Mouse (Mus musculus): ENCODE results near the gene Ier5l.

Gene Ier5l

DNA sequence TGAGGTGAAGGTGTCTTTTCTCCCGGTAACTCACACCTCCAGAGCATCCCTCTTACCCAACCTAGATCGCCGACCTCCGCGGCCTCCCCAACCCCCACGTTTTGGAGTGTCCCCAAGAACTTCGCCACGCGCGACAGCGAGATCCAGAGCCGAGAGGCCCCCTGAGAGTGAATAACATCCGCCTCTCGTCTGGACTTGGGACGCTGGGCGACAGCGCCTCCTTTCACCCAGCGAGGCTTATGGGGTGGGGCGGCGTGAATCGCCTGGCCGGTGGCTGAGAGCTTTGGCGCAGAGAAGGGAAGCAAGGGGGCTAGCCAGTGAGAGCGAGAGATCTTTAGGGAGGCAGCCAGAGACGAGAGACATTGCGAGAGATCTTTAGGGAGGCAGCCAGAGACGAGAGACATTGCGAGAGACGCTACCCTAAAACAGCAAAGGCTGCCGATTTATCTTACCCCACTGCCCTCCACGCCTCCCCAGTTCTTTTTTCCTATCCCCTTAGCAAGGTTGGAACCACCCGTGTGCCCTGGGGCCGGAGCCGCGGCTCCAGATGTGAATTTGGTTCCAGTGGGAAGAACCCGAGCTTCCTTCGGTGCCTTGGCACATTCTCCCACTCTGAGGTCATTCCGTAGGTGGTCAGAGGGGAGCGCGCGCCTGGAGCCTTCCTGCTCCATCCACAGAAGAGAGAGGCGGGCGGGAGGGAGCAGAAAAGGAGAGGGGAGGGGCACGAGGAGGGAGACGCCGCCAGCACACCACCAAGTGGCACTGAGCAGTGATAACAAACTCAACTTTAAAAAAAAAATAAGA is 3.7 kb downstream of the Ier5l start:
- DNase-seq (ENCODE audit: low read depth) = no peak

DNA sequence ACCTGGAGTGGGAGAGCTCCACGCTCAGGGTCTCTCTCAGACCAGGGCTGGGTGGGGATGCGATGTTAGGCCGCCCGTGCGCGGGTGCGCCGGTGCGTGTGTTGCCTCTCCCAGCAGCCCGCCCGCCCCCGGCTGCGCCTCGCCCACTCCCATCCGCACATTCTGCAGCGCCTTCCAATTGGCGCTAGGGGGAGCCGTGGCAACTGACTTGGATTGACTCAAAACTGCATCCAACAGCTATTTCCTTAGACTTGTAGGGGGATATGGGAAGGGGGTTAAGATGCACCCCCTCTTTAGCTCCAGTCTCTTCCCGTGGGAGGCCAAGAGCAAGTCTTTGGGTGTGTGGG is 4.2 kb downstream of the Ier5l start:
- DNase-seq (ENCODE audit: low read depth) = no peak

DNA sequence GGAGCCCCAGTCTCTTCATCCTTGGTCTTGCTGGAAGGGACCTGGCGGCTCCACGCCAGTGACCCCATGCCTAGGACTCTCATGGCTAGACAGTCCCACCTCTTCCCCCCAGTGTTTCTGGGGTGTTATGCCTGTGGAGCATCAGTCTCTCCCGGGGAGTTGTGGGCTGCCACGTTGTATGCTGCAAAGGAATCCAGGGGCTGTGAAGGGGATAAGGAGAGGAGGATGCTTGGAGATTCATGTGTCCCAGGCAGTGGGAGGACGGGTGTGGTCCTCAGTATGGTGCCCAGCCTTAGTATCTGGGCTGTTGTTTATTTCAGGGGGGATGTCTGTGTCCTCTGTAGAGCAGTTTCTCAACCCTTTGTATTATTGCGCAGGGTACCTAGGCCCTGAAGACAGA is 5.0 kb downstream of the Ier5l start:
- no peak for DNase-seq (ENCODE audit: low read depth)

DNA sequence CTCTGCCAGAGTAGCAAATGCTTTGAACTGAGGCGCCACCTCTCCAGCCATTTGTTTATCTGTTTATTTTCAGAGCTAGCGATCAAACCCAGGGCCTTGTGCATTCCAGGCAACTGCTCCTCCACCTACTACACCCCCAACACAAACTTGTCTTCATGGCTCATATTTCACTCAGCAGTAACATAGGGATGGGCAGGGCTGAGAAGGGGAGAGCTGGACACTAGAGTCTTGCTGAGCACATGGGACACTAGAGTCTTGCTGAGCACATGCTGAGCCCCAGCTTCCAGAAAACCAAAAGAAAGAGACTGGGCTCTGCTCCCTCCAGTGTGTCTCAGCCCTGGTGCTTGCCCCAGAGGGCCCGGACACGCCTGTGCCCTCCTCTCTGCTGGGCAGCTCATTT is 7.2 kb downstream of the Ier5l start:
- no peak for DNase-seq (ENCODE audit: low read depth)

DNA sequence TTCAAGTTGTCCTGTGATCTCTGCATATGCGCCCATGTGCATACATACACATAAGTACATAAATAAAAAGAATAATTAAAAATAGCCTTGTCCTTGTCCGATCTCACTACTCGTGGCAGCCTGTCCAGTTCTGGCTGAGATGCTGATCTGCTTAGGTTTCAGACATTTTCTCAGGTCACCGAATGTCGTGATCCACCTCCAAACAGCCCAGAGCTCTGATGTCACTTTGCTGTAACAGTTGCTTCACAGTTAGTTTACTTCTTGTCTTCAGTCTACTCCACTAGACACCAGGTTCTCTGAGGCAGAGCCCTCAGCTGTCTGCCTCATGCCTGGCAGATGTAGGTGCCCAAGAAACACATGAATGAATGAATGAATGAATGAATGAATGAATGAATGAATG is 9.6 kb downstream of the Ier5l start:
- DNase-seq (ENCODE audit: low read depth) = no peak

DNA sequence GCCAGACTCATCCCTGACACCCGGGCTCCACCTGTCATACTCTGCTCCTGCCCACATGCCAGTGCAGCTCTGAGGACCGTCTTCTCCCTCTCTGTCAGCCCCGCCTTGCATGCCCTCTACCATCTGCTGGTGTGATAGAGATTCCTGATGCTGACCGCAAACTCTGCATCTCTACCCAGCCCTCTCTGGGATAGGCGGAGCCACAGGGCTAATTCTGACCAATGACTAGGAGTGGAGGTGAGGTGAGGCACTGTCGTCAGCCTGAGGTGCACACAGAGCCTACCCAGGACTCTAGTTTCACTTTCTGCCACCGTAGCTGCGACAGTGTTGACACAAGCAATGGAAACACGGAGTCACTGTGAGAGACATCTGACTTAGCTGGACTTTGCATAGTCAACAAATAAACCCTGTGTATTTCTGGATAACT is 10.1 kb downstream of the Ier5l start:
- DNase-seq (ENCODE audit: low read depth) = peak; percentile 88

DNA sequence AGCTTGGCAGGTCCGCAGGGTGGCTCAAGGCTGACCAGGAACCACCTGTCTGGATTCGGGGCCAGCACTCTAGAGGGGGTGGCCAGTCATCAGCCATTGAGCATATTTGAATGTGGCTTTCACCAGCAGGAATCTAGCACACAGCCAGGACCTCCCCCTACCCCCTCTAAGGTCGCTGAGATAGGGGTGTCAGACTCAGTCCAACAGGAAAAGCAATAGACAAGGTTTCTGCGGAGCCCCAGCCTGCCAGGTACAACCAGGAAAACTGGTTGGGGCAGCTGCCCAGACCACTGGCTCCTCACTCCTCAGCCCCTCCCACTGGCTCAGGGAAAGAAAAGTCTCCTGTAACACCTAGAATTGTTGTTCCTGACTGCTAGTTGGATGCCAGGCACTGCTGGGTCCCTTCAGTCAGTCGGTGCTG is 10.7 kb downstream of the Ier5l start:
- no peak for DNase-seq (ENCODE audit: low read depth)

DNA sequence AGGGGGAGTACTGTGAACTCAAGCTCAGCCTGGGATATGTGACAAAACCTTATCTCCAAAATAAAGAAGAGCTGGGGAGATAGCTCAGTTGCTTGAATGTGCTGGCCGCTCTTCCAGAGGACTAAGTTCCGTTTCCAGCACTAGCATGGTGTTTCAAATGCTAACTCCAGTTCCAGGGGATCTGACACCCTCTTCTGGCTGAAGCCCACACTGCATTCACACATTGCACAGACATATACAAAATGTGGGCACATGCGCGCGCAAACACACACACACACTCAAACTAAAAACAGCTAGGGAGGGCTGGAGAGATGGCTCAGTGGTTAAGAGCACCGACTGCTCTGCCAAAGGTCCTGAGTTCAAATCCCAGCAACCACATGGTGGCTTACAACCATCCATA is 14.8 kb downstream of the Ier5l start:
- DNase-seq (ENCODE audit: low read depth) = no peak

DNA sequence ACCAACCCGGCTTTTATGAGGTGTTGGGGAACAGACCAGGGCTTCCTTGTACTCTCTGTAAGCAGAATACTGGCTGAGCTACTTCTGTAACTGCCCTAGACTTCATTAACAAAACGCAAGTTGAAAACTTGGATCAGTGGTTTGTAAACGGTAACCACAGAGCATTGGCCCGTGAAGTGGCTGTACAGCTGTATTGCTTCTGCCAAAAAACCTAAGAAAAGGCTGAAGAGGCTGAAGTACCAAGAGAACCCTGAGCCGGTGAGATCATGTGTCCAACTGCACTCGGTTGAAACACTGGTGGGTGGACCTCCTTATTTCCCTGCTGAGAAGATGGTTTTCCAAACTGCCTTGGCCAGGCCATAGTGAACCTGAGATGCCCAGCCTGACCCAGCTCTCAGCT is 15.7 kb downstream of the Ier5l start:
- no peak for DNase-seq (ENCODE audit: low read depth)

DNA sequence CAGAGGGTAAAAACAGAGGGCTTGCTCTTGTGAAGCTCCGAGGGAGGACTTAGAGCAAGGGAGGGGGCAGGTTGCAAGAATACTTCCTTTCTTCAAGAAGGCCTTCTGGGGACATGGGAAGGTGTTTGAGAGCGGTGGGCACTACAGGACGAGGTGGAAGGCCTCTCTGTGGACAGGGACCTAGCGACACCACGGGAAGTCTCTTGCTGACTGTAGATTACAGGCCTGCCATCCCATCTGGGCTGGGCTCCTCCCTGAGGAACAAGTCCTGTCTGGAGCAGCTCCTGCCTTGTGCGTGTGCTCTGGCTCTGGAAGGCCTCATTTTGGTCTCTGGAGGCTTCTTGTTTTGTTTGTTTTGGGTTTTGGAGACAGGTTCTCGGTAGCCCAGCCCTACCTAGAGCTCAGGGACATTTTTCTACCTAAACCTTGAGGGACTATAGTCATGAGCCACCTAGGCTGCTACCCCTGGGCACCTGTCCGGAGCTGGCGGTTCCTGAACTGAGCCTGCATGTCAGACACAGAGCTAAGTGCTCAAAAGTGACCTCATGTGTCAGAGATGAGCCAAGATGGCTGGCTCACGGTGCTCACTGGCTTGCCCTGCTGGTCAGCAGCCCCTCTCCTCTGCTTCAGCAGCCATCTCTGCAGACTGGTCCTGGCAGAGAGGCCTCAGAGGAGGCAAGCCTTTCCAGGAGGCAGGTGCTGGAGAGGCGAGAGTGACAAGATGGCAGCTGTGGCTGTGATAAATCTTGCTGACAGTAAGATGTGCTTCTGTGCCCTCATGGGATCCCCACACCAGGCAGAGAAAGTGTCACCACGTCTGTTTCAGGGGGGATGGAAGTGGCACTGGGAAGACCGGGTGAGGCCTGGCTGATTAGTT is 17.7 kb downstream of the Ier5l start:
- DNase-seq (ENCODE audit: low read depth) = no peak

DNA sequence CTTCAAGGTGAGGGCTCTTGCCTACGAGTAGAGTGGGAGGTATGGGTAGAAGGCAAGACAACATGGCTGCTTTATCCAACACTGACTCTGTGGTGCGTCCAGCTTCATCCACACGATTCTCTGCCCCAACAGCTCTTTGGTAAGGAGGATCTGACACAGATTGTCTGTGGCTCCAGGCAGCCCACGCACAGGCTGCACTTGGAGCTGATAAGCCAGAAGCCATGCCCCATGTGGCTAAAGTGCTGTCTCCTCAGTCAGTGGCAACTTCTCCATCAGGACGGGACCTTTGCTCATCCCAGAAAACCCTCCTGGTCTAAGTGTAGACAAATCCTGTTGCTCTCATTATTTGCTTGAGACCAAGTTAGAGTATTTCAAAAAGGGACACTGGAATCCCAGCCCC is 19.4 kb downstream of the Ier5l start:
- DNase-seq (ENCODE audit: low read depth) = no peak

DNA sequence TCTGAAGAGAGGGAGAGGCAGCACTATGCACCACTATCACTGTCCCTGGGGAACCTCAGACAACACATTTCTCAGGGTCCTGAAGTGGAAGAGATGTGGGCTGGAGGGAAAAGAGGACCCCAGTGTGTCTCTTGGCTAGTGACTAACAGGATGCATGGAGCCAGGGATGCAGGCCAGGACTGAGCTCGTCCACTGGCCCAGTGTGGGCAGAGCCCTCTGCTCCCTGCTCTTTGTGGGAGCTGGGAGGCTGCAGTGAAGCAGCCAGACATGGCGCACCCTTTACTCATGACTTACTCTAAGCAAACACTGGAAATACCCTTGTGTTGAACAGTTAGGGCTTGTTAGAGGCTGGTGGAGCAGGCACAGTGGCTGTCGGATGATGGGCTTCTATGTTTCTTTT is 20.4 kb downstream of the Ier5l start:
- no peak for DNase-seq (ENCODE audit: low read depth)

DNA sequence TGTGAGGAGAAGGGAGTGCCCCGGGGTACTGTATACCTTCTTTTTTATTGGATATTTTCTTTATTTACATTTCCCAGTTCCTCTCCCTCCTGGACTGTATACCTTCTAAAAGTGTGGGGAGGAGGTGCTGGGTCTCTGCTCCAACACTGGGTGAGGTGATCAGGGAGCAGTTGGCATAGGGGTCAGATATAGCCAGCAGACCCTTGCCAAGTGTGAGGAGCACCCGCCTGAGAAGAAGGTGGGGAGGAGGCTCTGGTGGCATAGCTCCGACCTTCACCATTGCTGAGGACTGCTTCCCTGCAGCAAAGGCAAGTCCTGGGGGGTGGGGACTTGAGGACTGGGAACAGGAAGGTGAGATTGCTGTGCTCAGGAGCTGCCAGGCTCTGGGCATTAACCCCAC is 22.5 kb downstream of the Ier5l start:
- DNase-seq (ENCODE audit: low read depth) = no peak

DNA sequence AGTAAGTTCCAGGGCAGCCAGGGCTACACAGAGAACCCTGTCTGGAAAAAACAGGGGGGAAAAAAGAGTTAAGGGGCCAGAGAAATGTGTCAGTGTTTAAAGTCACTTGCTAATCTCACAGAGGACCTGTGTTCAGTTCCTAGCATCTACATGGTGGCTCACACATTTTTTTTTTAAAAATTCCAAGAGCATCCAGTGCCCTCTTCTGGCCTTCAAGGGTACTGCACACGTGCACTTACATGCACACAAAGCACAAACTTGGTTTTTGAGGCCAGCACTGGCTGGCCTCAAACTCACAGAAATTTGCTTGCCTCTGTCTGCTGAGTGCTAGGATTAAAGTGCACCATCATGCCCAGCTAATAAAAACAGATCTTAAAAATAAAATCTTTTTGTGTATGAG is 23.5 kb downstream of the Ier5l start:
- DNase-seq (ENCODE audit: low read depth) = no peak

DNA sequence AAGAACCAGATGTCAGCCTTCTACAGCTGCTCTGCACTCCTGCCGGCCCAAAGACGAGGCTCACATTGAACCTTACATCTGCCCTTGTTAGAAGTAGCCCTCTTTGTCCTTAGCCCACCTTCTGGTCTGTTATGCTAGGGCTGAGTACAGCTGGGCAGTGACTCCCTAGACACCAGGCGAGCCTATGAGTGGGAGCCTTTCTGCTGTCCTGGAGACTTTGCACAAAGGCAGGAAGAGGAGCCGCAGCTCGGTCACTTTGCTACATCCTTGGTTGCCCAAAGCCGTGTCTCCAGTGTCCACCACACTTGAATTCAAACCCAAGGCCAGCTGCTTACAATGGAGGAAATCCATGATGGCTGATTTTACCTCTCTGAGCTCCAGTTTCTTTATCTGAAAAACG is 25.6 kb downstream of the Ier5l start:
- no peak for DNase-seq (ENCODE audit: low read depth)

DNA sequence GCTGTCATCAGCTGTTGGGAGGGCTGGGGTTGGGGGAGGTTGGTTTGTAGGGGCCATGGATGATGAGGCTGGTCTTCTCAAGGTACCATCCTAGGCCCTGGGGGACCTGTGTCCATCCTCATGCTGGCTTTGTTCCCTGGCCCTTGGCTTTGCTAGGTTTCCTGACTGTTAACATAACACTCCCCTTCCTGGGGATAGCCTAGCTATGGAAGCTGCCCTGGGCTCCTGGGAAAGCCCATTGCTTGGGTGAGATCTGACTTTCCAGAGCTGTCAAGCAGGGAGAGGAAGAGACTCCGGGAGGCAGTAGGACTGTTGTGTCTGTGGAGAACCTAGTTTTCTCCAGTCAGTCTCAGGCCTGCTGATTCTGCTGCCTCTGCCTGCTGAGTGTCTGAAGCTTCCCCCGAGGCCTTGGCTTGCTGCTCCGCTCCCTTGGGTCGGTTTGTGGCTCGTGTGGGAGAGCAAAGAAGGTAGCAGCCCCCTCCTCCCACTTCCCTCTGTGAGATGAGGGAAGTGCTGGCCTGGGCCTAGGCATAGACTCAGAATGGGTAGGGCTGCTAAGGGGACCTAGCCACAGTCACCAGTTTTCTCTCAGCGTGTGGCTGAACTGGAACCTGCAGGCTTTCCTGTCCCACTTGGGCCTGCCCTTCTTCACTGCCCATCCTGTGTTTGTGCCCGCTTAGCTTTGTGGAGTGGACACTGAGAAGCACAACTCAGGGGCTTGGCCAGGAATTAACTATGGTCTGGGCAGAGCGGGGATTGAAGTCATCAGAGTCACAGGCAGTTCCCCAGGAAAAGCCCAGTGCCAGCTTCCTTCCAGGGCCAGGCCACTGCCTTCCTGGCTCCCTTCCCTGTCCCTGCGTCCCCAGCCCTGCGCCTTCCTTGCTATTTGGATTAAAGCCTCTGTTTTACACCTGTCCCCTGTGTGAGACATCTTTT is 26.9 kb downstream of the Ier5l start:
- no peak for DNase-seq (ENCODE audit: low read depth)

DNA sequence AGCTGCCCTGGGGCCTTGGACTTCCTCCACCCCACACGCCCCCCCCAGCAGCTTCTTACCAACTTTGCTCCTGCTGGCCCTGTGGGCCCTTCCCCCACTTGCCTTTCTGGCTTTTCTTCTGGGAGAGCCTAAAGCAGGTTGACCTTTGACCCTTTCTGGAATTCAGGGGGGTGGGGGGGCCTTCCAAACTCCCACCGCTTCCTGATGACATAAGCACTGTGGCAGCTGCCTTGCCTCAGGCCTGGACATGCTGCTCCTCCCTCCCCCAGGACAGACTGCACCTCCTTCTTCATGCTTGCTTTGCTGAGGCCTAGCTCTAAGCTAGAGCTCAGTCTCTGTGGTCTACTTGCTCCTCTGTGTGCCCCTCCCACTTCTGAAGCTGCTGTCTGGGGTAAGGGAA is 28.7 kb downstream of the Ier5l start:
- no peak for DNase-seq (ENCODE audit: low read depth)

DNA sequence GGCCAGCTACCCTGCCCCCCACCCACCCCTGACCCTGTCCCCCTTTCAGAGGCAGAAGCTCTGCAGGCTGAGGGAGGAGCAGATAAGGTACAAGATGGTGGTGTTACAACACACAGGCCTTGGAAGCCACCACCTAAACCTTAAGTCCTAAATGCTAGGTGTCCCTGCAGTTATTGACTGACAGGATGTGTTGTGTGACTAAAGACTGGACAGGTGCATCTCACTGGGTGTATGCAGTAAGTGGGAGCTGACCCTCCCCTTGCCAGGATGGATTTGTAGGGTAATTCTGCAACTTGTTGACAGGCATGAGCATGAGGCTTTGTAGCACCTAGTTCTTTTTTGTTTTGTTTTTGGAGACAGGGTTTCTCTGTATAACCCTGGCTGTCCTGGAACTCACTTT is 29.6 kb downstream of the Ier5l start:
- no peak for DNase-seq (ENCODE audit: low read depth)

DNA sequence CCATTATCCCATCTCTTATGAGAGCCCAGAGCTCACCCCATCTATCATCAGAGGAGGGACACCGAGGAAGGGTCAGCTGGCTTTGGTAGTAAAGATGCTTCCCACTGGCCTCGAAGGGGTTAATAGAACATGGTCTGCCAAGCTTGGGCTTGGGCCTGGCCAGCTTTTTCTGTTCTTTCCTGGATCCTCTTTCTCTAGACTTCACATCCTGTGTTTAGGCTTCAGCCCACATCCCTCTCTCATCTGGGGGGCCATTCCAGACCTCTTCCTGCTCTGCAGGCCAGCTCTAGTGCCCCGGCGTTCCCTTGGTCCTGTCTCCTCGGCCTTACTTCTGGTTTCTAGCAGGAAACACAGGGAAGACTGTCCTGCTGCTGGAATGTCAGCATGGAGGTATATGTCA is 30.0 kb downstream of the Ier5l start:
- DNase-seq (ENCODE audit: low read depth) = no peak

DNA sequence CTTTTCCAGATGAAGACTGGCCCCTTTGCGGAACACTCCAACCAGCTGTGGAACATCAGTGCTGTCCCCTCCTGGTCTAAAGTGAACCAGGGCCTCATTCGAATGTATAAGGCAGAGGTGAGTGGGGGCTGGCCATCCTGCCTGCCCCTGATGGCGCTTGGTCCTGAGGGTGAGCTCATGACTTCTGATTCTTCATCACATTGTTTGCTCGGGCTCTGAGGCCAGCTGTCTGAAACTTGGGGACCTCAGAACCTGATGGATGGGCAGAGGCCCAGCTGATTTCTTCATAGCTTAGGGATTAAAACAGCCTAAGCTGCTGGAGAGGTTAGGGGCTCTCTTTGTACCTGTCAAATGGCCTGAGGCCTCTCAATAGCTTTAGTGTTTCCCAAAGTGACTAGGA is 30.7 kb downstream of the Ier5l start:
- no peak for DNase-seq (ENCODE audit: low read depth)

DNA sequence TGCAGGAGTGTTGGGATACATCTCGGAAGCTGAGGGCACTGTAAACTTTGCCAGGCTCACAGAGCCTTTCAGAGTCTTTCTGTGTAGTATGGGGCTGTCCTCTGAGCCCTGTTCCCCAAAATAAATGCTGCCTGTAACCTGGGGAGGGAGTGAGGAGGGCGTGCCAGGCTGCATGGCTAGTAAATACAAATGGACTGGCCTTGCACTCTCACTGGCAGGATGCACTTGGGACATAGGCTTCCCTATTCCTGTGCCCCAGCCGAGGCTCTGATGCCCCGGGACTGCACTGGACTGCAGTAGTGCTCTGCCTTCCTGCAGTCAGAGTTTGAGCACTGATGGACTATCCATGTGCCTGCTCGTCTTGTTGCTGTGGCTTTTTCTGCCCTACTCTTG is 31.5 kb downstream of the Ier5l start:
- DNase-seq (ENCODE audit: low read depth) = no peak

All from c-Kit-positive CD71-positive TER-119-negative erythroid progenitor cells, embryonic 14.5 days (primary cell).